Mouse (Mus musculus): ENCODE measurements around the gene R3hdm2. TPM values are rescaled to one million over a fixed set of nuclear protein-coding genes. Genes with fewer than 3 reads are reported as not detected.

R3hdm2 gene
- total RNA-seq, 2 experiments from 2014 or later: 118 to 153 TPM

- TF ChIP-seq CTCF (IDR thresholded peaks at IDR 0.05): peak; percentile 95
- H3K27ac ChIP-seq: peak within 1 kb of the TSS; percentile 69
- peak; percentile 89 for DNase-seq
- intact Hi-C loops (cut with DNase I): no loop called here
- H3K4me3 ChIP-seq: peak within 1 kb of the TSS; percentile 73
Measured at GRCm38 (mm10) chr10:127341891-127342639, 38.1 kb upstream of the R3hdm2 start, which contains the start of gene Gli1. TSS of gene Gli1 (minus strand) at chr10:127341974.

- intact Hi-C loops (cut with DNase I): no loop called here
- no peak overlapping the region for H3K27ac ChIP-seq
- TF ChIP-seq CTCF (IDR thresholded peaks at IDR 0.05): no peak
- H3K4me3 ChIP-seq: no peak overlapping the region
- no peak for DNase-seq
Measured at GRCm38 (mm10) chr10:127343029-127343428, 37.1 kb upstream of the R3hdm2 start.

- no peak for TF ChIP-seq CTCF (IDR thresholded peaks at IDR 0.05)
- DNase-seq: no peak
- Histone ChIP-seq H3K4me3 (no peak overlapping the region), H3K27ac (no peak overlapping the region)
- intact Hi-C loops (cut with DNase I): no loop called here
Measured at GRCm38 (mm10) chr10:127346173-127346572, 34.0 kb upstream of the R3hdm2 start.

GRCm38 (mm10) chr10:127348957-127349356 is 31.2 kb upstream of the R3hdm2 start:
- no peak for DNase-seq
- Histone ChIP-seq H3K27ac (no peak overlapping the region), H3K4me3 (no peak overlapping the region)
- intact Hi-C loops (cut with DNase I): no loop called here
- TF ChIP-seq CTCF (IDR thresholded peaks at IDR 0.05): peak; percentile 40

- intact Hi-C loops (cut with DNase I): loop anchor here (5.0 kb wide), 1 partner anchor 87 kb away; no protein-coding TSS in a partner anchor
- DNase-seq: no peak
- no peak overlapping the region for H3K4me3 ChIP-seq
- no peak for TF ChIP-seq CTCF (IDR thresholded peaks at IDR 0.05)
- no peak overlapping the region for H3K27ac ChIP-seq
Measured at GRCm38 (mm10) chr10:127349810-127350209, 30.3 kb upstream of the R3hdm2 start.

- Histone ChIP-seq H3K4me3 (peak overlapping the region; percentile 50), H3K27ac (0 out of 2 replicates have a peak overlapping the region, but pooled peaks have one; percentile 12)
- peak; percentile 78 for DNase-seq
- intact Hi-C loops (cut with DNase I): loop anchor here (5.0 kb wide), 1 partner anchor 87 kb away; no protein-coding TSS in a partner anchor
- peak; percentile 86 for TF ChIP-seq CTCF (IDR thresholded peaks at IDR 0.05)
Measured at GRCm38 (mm10) chr10:127350594-127351284, 29.4 kb upstream of the R3hdm2 start.

GRCm38 (mm10) chr10:127351285-127351595 is 28.9 kb upstream of the R3hdm2 start:
- no peak overlapping the region for H3K4me3 ChIP-seq
- no peak for DNase-seq
- no peak overlapping the region for H3K27ac ChIP-seq
- TF ChIP-seq CTCF (IDR thresholded peaks at IDR 0.05): no peak
- intact Hi-C loops (cut with DNase I): loop anchor here (5.0 kb wide), 1 partner anchor 86 kb away; no protein-coding TSS in a partner anchor

- TF ChIP-seq CTCF (IDR thresholded peaks at IDR 0.05): no peak
Measured at GRCm38 (mm10) chr10:127351719-127352118, 28.4 kb upstream of the R3hdm2 start.

GRCm38 (mm10) chr10:127352187-127352586 is 27.9 kb upstream of the R3hdm2 start:
- DNase-seq: no peak
- TF ChIP-seq CTCF (IDR thresholded peaks at IDR 0.05): no peak
- H3K27ac ChIP-seq: no peak overlapping the region
- H3K4me3 ChIP-seq: no peak overlapping the region
- intact Hi-C loops (cut with DNase I): loop anchor here (5.0 kb wide), 1 partner anchor 85 kb away; no protein-coding TSS in a partner anchor

More at GRCm38 (mm10) chr10:127351719-127352118, 28.4 kb upstream of the R3hdm2 start:
- intact Hi-C loops (cut with DNase I): loop anchor here (5.0 kb wide), 1 partner anchor 86 kb away; no protein-coding TSS in a partner anchor
- no peak overlapping the region for H3K4me3 ChIP-seq
- no peak overlapping the region for H3K27ac ChIP-seq
- no peak for DNase-seq

- Histone ChIP-seq H3K27ac (no peak overlapping the region), H3K4me3 (no peak overlapping the region)
- DNase-seq: no peak
- TF ChIP-seq CTCF (IDR thresholded peaks at IDR 0.05): no peak
- intact Hi-C loops (cut with DNase I): loop anchor here (5.0 kb wide), 1 partner anchor 85 kb away; no protein-coding TSS in a partner anchor
Measured at GRCm38 (mm10) chr10:127352766-127353165, 27.4 kb upstream of the R3hdm2 start.

- H3K4me3 ChIP-seq: no peak within 1 kb of the TSS
- peak; percentile 58 for DNase-seq
- intact Hi-C loops (cut with DNase I): loop anchor here (5.0 kb wide), 1 partner anchor 83 kb away; no protein-coding TSS in a partner anchor
- peak within 1 kb of the TSS; percentile 90 for H3K27ac ChIP-seq
- TF ChIP-seq CTCF (IDR thresholded peaks at IDR 0.05): peak; percentile 61
Measured at GRCm38 (mm10) chr10:127353909-127354895, 25.9 kb upstream of the R3hdm2 start, which contains the start of gene Inhbe. TSS of gene Inhbe (minus strand) at chr10:127354411.

GRCm38 (mm10) chr10:127355336-127355735 is 24.8 kb upstream of the R3hdm2 start:
- TF ChIP-seq CTCF (IDR thresholded peaks at IDR 0.05): no peak
- DNase-seq: no peak
- intact Hi-C loops (cut with DNase I): no loop called here
- H3K4me3 ChIP-seq: no peak overlapping the region
- peak overlapping the region; percentile 90 for H3K27ac ChIP-seq
